Mouse (Mus musculus): Measurements from ENCODE around the gene Gm10324.
"Not testable (repeated sequence)": the region's sequence is repeated elsewhere in the genome, so short reads cannot be mapped to it uniquely, and the experiment has no call there.

Gm10324 gene

GRCm38 (mm10) chr13:66119247-66119646, at the start of gene Gm10324:
Gm10324 (plus strand) TSS chr13:66119547.
- in situ Hi-C loops (cut with MseI, MboI) = not testable (repeated sequence)
